Mouse (Mus musculus): ENCODE measurements around the gene Gga1.

DNA sequence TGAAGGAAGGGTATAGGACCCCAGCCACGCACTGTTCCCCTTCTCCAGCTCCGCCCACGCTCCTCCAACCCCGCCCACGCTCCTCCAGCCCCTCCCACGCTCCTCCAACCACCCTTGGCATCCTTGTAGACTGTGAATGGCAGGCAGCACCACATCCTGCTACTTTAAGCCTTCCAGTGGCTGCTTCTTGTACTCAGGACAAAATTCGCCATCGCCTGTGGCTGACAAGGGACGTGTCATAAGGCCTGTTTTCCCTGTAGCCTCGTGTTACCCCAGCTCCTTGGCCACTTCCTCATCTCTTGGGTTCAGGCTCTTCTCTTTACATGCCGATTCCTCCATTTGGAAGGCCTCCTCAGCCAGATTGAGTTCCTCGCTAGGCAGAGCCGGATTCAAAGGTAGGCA is 13.1 kb upstream of the Gga1 start:
- TF ChIP-seq FLI1 (IDR thresholded peaks at IDR 0.05; ENCODE audit: low read length) = no peak
- TF ChIP-seq GATA1 (IDR thresholded peaks at IDR 0.05; ENCODE audit: borderline replicate concordance, low read length) = no peak
